14 mouse cellular contexts compared by ENCODE assay signal in the genomic region with DNA sequence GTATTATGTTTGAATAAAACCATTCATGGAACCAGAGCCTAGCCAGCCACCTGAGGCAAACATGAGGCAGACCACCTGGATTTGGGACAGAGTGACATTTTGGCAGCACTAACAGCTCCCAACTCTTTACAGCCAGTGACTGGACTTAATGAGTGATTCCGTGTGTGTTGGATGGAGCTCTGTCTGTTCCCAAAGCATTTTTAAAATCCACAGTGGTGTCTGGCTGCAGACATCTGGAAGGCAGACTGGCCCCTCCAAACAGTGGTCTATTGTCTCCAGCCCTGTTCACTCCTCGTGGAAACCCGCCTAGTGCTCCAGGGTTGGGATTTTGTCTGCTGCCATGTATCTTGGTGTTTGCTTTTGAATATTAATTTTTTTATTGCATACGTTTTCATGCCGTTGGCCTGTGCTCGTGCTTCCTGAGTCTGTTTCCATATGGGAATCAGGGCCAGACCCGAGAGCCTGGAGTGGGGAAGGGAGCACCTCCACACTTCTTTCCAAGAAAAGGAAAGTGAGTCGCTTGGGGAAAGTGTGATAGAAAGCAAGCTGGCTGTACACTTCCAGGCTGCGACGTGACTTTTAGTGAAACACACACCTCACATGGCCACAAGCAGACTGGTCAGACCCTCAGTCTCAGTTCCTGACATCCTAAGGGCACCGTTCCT. TPM values are rescaled to one million over a fixed set of nuclear protein-coding genes. Genes with fewer than 3 reads are reported as not detected.
DNase-seq lines count a peak whose midpoint lies in the region; ATAC-seq and TF ChIP-seq lines count a peak whose summit lies in the region.
"Had no signal": no experiment of that assay in that cellular context is flagged by ENCODE, and none has a peak within 500 bp of the region (broad histone marks: within the 10 kb centered on the region; RNA-seq: fewer than 3 reads in every experiment).

No protein-coding gene starts in this region.

- no peak overlapping the region for H3K4me2 ChIP-seq in stomach, embryonic 14.5 days (replicated peaks; ENCODE audit: low read depth, low read length)
- no peak overlapping the region for H3K4me2 ChIP-seq in stomach, postnatal 0 days (replicated peaks; ENCODE audit: low read depth)
- no peak overlapping the region for H3K4me2 ChIP-seq in hindbrain, postnatal 0 days (ENCODE audit: low read depth, low read length)
- H3K4me2 ChIP-seq: forebrain, embryonic 13.5 days had no signal

- H3K9ac ChIP-seq in stomach, embryonic 14.5 days (replicated peaks; ENCODE audit: low read depth, low read length): no peak overlapping the region
- H3K9ac ChIP-seq in stomach, postnatal 0 days (ENCODE audit: low read length): no peak overlapping the region
- H3K9ac ChIP-seq in hindbrain, postnatal 0 days (replicated peaks; ENCODE audit: low read length): no peak overlapping the region
- H3K9ac ChIP-seq: forebrain, embryonic 13.5 days had no signal

- H3K4me1 ChIP-seq in stomach, embryonic 14.5 days (ENCODE audit: control insufficient read depth, insufficient read depth, low read length): no peaks in the 10 kb centered on the region
- no peaks in the 10 kb centered on the region for H3K4me1 ChIP-seq in stomach, postnatal 0 days (replicated peaks; ENCODE audit: control insufficient read depth, insufficient read depth)
- no peaks in the 10 kb centered on the region for H3K4me1 ChIP-seq in hindbrain, postnatal 0 days (ENCODE audit: insufficient read depth, low read length)
- H3K4me1 ChIP-seq: forebrain, embryonic 13.5 days had no signal

- peak; percentile 30 to 42 for DNase-seq in heart, postnatal 10 days
- DNase-seq in heart, postnatal 25 days (ENCODE audit: low spot score): no peak
- no peak for DNase-seq in stomach, postnatal 0 days (ENCODE audit: low spot score)
- DNase-seq in hindbrain, postnatal 0 days (ENCODE audit: low spot score): no peak
- DNase-seq in adrenal gland, postnatal 14 days: no peak
- DNase-seq in thymus, adult 18-20 months: no peak
- DNase-seq: gastrocnemius, postnatal 36 days; kidney, postnatal 36 days; thymus, postnatal 25 days had no signal

- no peaks in the 10 kb centered on the region for H3K36me3 ChIP-seq in stomach, embryonic 14.5 days (ENCODE audit: control insufficient read depth, insufficient read depth, low read length)
- no peaks in the 10 kb centered on the region for H3K36me3 ChIP-seq in stomach, postnatal 0 days (ENCODE audit: control insufficient read depth, insufficient read depth, low read length)
- no peaks in the 10 kb centered on the region for H3K36me3 ChIP-seq in hindbrain, postnatal 0 days (ENCODE audit: insufficient read depth, low read length)

- H3K27me3 ChIP-seq in stomach, embryonic 14.5 days (ENCODE audit: control insufficient read depth, insufficient read depth, low read length): no peaks in the 10 kb centered on the region
- H3K27me3 ChIP-seq in stomach, postnatal 0 days (ENCODE audit: control insufficient read depth, insufficient read depth, low read length): no peaks in the 10 kb centered on the region
- no peaks in the 10 kb centered on the region for H3K27me3 ChIP-seq in hindbrain, postnatal 0 days (ENCODE audit: insufficient read depth, low read length)
- H3K27me3 ChIP-seq: forebrain, embryonic 13.5 days had no signal

- H3K27ac ChIP-seq in stomach, embryonic 14.5 days (ENCODE audit: low read length): peak overlapping the region; percentile 29; the same call in 1 of the 2 replicates
- no peak overlapping the region for H3K27ac ChIP-seq in stomach, postnatal 0 days (replicated peaks)
- no peak overlapping the region for H3K27ac ChIP-seq in hindbrain, postnatal 0 days
- H3K27ac ChIP-seq: forebrain, embryonic 13.5 days; left cerebral cortex, adult 2 months had no signal

- no peak for TF ChIP-seq CTCF in stomach, postnatal 0 days (IDR thresholded peaks at IDR 0.05; ENCODE audit: low read depth)
- no peak for TF ChIP-seq CTCF in hindbrain, postnatal 0 days (IDR thresholded peaks at IDR 0.05; ENCODE audit: low read depth)

- ATAC-seq in stomach, embryonic 14.5 days (ENCODE audit: insufficient number of reproducible peaks, insufficient read depth, low FRiP score, low read depth): peak; percentile 24; the same call in 1 of the 2 replicates
- ATAC-seq in stomach, postnatal 0 days (ENCODE audit: low FRiP score, low TSS enrichment): no peak
- peak; percentile 31; the same call in 1 of the 2 replicates for ATAC-seq in hindbrain, postnatal 0 days
- ATAC-seq: CD4-positive, CD25-positive, alpha-beta regulatory T cell, adult 4 months; forebrain, embryonic 13.5 days had no signal

- 61% methylated on average over 11 of the region's 11 CpGs for WGBS in stomach, embryonic 14.5 days
- 55% methylated on average over 11 of the region's 11 CpGs for WGBS in stomach, postnatal 0 days
- WGBS in hindbrain, postnatal 0 days: 56% methylated on average over 11 of the region's 11 CpGs

- intact Hi-C loops in heart, postnatal 10 days (cut with DNase I): no loop called here
- intact Hi-C loops in heart, postnatal 25 days (cut with DNase I): no loop called here

- H3K9me3 ChIP-seq in stomach, embryonic 14.5 days (ENCODE audit: control insufficient read depth, low read depth, low read length): no peaks in the 10 kb centered on the region
- no peaks in the 10 kb centered on the region for H3K9me3 ChIP-seq in stomach, postnatal 0 days (ENCODE audit: control insufficient read depth, low read length)
- H3K9me3 ChIP-seq in hindbrain, postnatal 0 days (ENCODE audit: low read length): no peaks in the 10 kb centered on the region
- H3K9me3 ChIP-seq: forebrain, embryonic 13.5 days had no signal

- TF ChIP-seq EP300 in stomach, postnatal 0 days (optimal IDR thresholded peaks at IDR 0.05): no peak

- no peak overlapping the region for H3K4me3 ChIP-seq in stomach, embryonic 14.5 days (ENCODE audit: low read depth, low read length)
- H3K4me3 ChIP-seq in stomach, postnatal 0 days (ENCODE audit: low read depth, low read length): no peak overlapping the region
- H3K4me3 ChIP-seq in hindbrain, postnatal 0 days (ENCODE audit: low read length): no peak overlapping the region
- H3K4me3 ChIP-seq: forebrain, embryonic 13.5 days; left cerebral cortex, adult 2 months; myocyte had no signal

RNA-seq across cellular contexts. Expression of a gene that starts 7.6 kb away (rescaled TPM):
- total RNA-seq in heart, postnatal 10 days (2021): 10 to 100 TPM; 33.8 to 39.5 TPM
- total RNA-seq in heart, postnatal 25 days (2021): 10 to 100 TPM; 25.5 to 32.1 TPM
- 35.2 and 35.3 TPM in 2 replicates for polyA plus RNA-seq in stomach, embryonic 14.5 days (2014; fragmentation: Nextera tagmentation; extraction: Ambion mirVana)
- 143 and 146 TPM in 2 replicates for polyA plus RNA-seq in stomach, postnatal 0 days (2015; fragmentation: Nextera tagmentation; extraction: Ambion mirVana)
- 0.50 and 0.78 TPM in 2 replicates for total RNA-seq in hindbrain, postnatal 0 days (2014; rRNA removed)
- 1.1 TPM in 2 replicates for polyA plus RNA-seq in hindbrain, postnatal 0 days (2015; fragmentation: Nextera tagmentation; extraction: Ambion mirVana)
- 3.5 and 4.5 TPM in 2 replicates for total RNA-seq in adrenal gland, postnatal 14 days (2021)
- total RNA-seq: left cerebral cortex, adult 2 months had no signal
- polyA plus RNA-seq: CD4-positive, CD25-positive, alpha-beta regulatory T cell, adult 4 months; forebrain, embryonic 13.5 days had no signal

RNA-seq across cellular contexts. Expression of a gene that starts 22.3 kb away (rescaled TPM):
- total RNA-seq in heart, postnatal 10 days (2021): not detected
- total RNA-seq in heart, postnatal 25 days (2021): not detected
- 0.55 and 1.2 TPM in 2 replicates for polyA plus RNA-seq in stomach, embryonic 14.5 days (2014; fragmentation: Nextera tagmentation; extraction: Ambion mirVana)
- 3.8 and 5.8 TPM in 2 replicates for polyA plus RNA-seq in stomach, postnatal 0 days (2015; fragmentation: Nextera tagmentation; extraction: Ambion mirVana)
- 2.1 TPM in 1 of 2 replicates, not detected in the other for total RNA-seq in hindbrain, postnatal 0 days (2014; rRNA removed)
- 0.50 and 0.78 TPM in 2 replicates for polyA plus RNA-seq in hindbrain, postnatal 0 days (2015; fragmentation: Nextera tagmentation; extraction: Ambion mirVana)
- total RNA-seq in adrenal gland, postnatal 14 days (2021): 6.5 and 111 TPM in 2 replicates
- total RNA-seq: gastrocnemius, postnatal 36 days had no signal
- polyA plus RNA-seq: CD4-positive, CD25-positive, alpha-beta regulatory T cell, adult 4 months; forebrain, embryonic 13.5 days; myocyte had no signal

Comparison
In these comparisons a context has a peak if more than half of its experiments do, and no peak if none do; other contexts are left out.
1. DNase-seq: peak in heart, postnatal 10 days (2 of 2); none in heart, postnatal 25 days (single experiment), stomach, postnatal 0 days (single experiment), hindbrain, postnatal 0 days (single experiment), adrenal gland, postnatal 14 days (single experiment) and thymus, adult 18-20 months (0 of 2).